Comparison of ENCODE assay signal across 8 mouse cellular contexts in genomic region chr17:83953656-83954055, GRCm38 (mm10).
DNase-seq lines count a peak whose midpoint lies in the region; ATAC-seq and TF ChIP-seq lines count a peak whose summit lies in the region.

No protein-coding gene starts in this region.

- H3K27me3 ChIP-seq in lung, postnatal 0 days (replicated peaks; ENCODE audit: insufficient read depth, low read length), result no peaks in the 10 kb centered on the region
- no peaks in the 10 kb centered on the region for H3K27me3 ChIP-seq in heart, embryonic 14.5 days (ENCODE audit: control insufficient read depth, insufficient read depth, low read length)
- no peaks in the 10 kb centered on the region for H3K27me3 ChIP-seq in limb, embryonic 10.5 days (ENCODE audit: low read depth, poor library complexity, severe bottlenecking)
- no peaks in the 10 kb centered on the region for H3K27me3 ChIP-seq in stomach, embryonic 15.5 days (replicated peaks)

- DNase-seq in lung, postnatal 0 days (ENCODE audit: low spot score), result peak; percentile 49
- DNase-seq in lung, adult 18-20 months, result no peak
- DNase-seq in limb, embryonic 10.5 days (ENCODE audit: low spot score), result no peak
- no peak for DNase-seq in frontal cortex, postnatal 36 days (ENCODE audit: low spot score in 2 of 2)
- DNase-seq in left cerebral cortex, adult 11 months (ENCODE audit: low spot score), result no peak
- no peak for DNase-seq in cerebellum, postnatal 14 days

- TF ChIP-seq EP300 in lung, postnatal 0 days (IDR thresholded peaks at IDR 0.05), result no peak

- ATAC-seq in lung, postnatal 0 days, result 0 out of 2 replicates have a peak, but pooled peaks have one; percentile 10
- no peak for ATAC-seq in heart, embryonic 14.5 days (ENCODE audit: insufficient number of reproducible peaks, insufficient read depth, low FRiP score, low read depth)
- no peak for ATAC-seq in stomach, embryonic 15.5 days (ENCODE audit: insufficient read depth, low FRiP score, low read depth)

- no peak overlapping the region for H3K4me3 ChIP-seq in lung, postnatal 0 days (ENCODE audit: low read depth, low read length)
- H3K4me3 ChIP-seq in heart, embryonic 14.5 days (ENCODE audit: control insufficient read depth in 1 of 2, insufficient read depth in 1 of 2, low read depth in 1 of 2, low read length in 2 of 2), result no peak overlapping the region
- H3K4me3 ChIP-seq in limb, embryonic 10.5 days, result no peak overlapping the region
- no peak overlapping the region for H3K4me3 ChIP-seq in stomach, embryonic 15.5 days (replicated peaks)

- peak overlapping the region; percentile 70 for H3K27ac ChIP-seq in lung, postnatal 0 days (ENCODE audit: low read length)
- H3K27ac ChIP-seq in heart, embryonic 14.5 days (replicated peaks in 1 of 2; ENCODE audit: control insufficient read depth in 1 of 2, insufficient read depth in 1 of 2, low read depth in 2 of 2, low read length in 2 of 2), result peak overlapping the region; percentile 87 to 93
- H3K27ac ChIP-seq in limb, embryonic 10.5 days, result peak overlapping the region; percentile 88
- peak overlapping the region; percentile 95 for H3K27ac ChIP-seq in stomach, embryonic 15.5 days

- no peaks in the 10 kb centered on the region for H3K36me3 ChIP-seq in lung, postnatal 0 days (ENCODE audit: insufficient read depth, low read length)
- H3K36me3 ChIP-seq in heart, embryonic 14.5 days (ENCODE audit: control insufficient read depth, insufficient read depth, low read length), result no peaks in the 10 kb centered on the region
- no peaks in the 10 kb centered on the region for H3K36me3 ChIP-seq in limb, embryonic 10.5 days
- no peaks in the 10 kb centered on the region for H3K36me3 ChIP-seq in stomach, embryonic 15.5 days

- 47% methylated on average over 7 of the region's 7 CpGs for WGBS in lung, postnatal 0 days
- 57% methylated on average over 7 of the region's 7 CpGs for WGBS in heart, embryonic 14.5 days
- WGBS in limb, embryonic 10.5 days, result 64% methylated on average over 7 of the region's 7 CpGs
- 59% methylated on average over 7 of the region's 7 CpGs for WGBS in stomach, embryonic 15.5 days

- H3K9ac ChIP-seq in lung, postnatal 0 days (replicated peaks; ENCODE audit: low read depth), result no peak overlapping the region
- no peak overlapping the region for H3K9ac ChIP-seq in heart, embryonic 14.5 days (ENCODE audit: low read length)
- H3K9ac ChIP-seq in stomach, embryonic 15.5 days, result no peak overlapping the region

- no peaks in the 10 kb centered on the region for H3K9me3 ChIP-seq in lung, postnatal 0 days (ENCODE audit: low read length)
- H3K9me3 ChIP-seq in heart, embryonic 14.5 days (ENCODE audit: control insufficient read depth, low read length), result no peaks in the 10 kb centered on the region
- no peaks in the 10 kb centered on the region for H3K9me3 ChIP-seq in limb, embryonic 10.5 days (replicated peaks)
- no peaks in the 10 kb centered on the region for H3K9me3 ChIP-seq in stomach, embryonic 15.5 days

- H3K4me1 ChIP-seq in lung, postnatal 0 days (ENCODE audit: insufficient read depth, low read depth, low read length), result peaks cover 11% of the 10 kb centered on the region; the same call in 1 of the 2 replicates
- peaks cover 40 to 44% of the 10 kb centered on the region in 2 experiments for H3K4me1 ChIP-seq in heart, embryonic 14.5 days (ENCODE audit: control insufficient read depth in 2 of 2, insufficient read depth in 2 of 2, low read length in 2 of 2)
- H3K4me1 ChIP-seq in limb, embryonic 10.5 days, result peaks cover 75% of the 10 kb centered on the region
- H3K4me1 ChIP-seq in stomach, embryonic 15.5 days, result peaks cover 61% of the 10 kb centered on the region

- TF ChIP-seq CTCF in lung, postnatal 0 days (IDR thresholded peaks at IDR 0.05), result no peak

- no peak overlapping the region for H3K4me2 ChIP-seq in lung, postnatal 0 days (replicated peaks; ENCODE audit: low read depth, low read length)
- H3K4me2 ChIP-seq in heart, embryonic 14.5 days (ENCODE audit: low read length), result no peak overlapping the region
- no peak overlapping the region for H3K4me2 ChIP-seq in stomach, embryonic 15.5 days
